Mouse (Mus musculus) stomach, embryonic 14.5 days (tissue): Measurements from ENCODE around the gene Pdlim5. TPM values are rescaled to one million over a fixed set of nuclear protein-coding genes. Genes with fewer than 3 reads are reported as not detected.
A peak's percentile ranks its signal among the peaks of the same experiment; 100 is the strongest.

Source experiments
- ATAC-seq: fragments of 200-750 bp; cut with Nextera tagmentation; 2 replicates; pipeline ENCODE4 v1.8.0; 2017; ENCODE audit warnings: low read depth, moderate TSS enrichment; ENCODE audit not compliant: insufficient number of reproducible peaks, insufficient read depth, low FRiP score
- H3K27ac ChIP-seq: fragments of 300-500 bp; sonication (generic); 2 replicates; pipeline ENCODE4 v1.5.1; 2014; ENCODE audit warnings: mild to moderate bottlenecking, low read length, moderate library complexity, mixed read lengths
- H3K27me3 ChIP-seq: fragments of 300-500 bp; sonication (generic); 2 replicates; pipeline ENCODE4 v1.6.1; 2014; ENCODE audit warnings: low read length, control low read depth, mixed read lengths; ENCODE audit not compliant: control insufficient read depth, insufficient read depth
- H3K36me3 ChIP-seq: fragments of 300-500 bp; sonication (generic); 2 replicates; pipeline ENCODE4 v1.6.1; 2014; ENCODE audit warnings: mild to moderate bottlenecking, control low read depth, low read length, moderate library complexity, mixed read lengths; ENCODE audit not compliant: control insufficient read depth, insufficient read depth
- H3K4me1 ChIP-seq: fragments of 300-500 bp; sonication (generic); 2 replicates; pipeline ENCODE4 v1.6.1; 2014; ENCODE audit warnings: low read length, control low read depth, mixed read lengths; ENCODE audit not compliant: control insufficient read depth, insufficient read depth
- H3K4me2 ChIP-seq: fragments of 300-500 bp; sonication (generic); replicated peaks from 2 replicates; pipeline ENCODE4 v1.6.1; 2014; ENCODE audit warnings: low read depth, low read length, control low read depth
- H3K4me3 ChIP-seq: fragments of 300-500 bp; sonication (generic); 2 replicates; pipeline ENCODE4 v1.5.1; 2014; ENCODE audit warnings: low read depth, low read length, control low read depth
- H3K9ac ChIP-seq: fragments of 300-500 bp; sonication (generic); replicated peaks from 2 replicates; pipeline ENCODE4 v1.6.1; 2014; ENCODE audit warnings: low read depth, mild to moderate bottlenecking, control low read depth, low read length, moderate library complexity, mixed read lengths
- H3K9me3 ChIP-seq: fragments of 300-500 bp; sonication (generic); 2 replicates; pipeline ENCODE4 v1.6.1; 2016; ENCODE audit warnings: low read depth, low read length, control low read depth; ENCODE audit not compliant: control insufficient read depth
- WGBS: fragments of 180-500 bp; shearing (Covaris S2); extraction: QIAGEN DNeasy Blood & Tissue Kit; methylation state at CpG from one replicate; pipeline ENCODE4 v1.1.7; 2014; 5-methylcytosine and 5-hydroxymethylcytosine counted together
- polyA plus RNA-seq: library from polyadenylated mRNA; unstranded; fragments of >200 nt; fragmentation: Nextera tagmentation; extraction: Ambion mirVana; gene quantifications from 2 replicates; pipeline ENCODE4 v1.2.1, GENCODE M21; 2014

The Pdlim5 gene
- polyA plus RNA-seq, 1 experiment from 2014 or later = 51.1 TPM

GRCm38 (mm10) chr3:142358951-142359350 lies 36.5 kb downstream of the Pdlim5 start:
- H3K4me3 ChIP-seq = no peak overlapping the region
- no peak for ATAC-seq
- H3K9me3 ChIP-seq = no peaks in the 10 kb centered on the region
- no peak overlapping the region for H3K27ac ChIP-seq
- H3K4me1 ChIP-seq = no peaks in the 10 kb centered on the region
- H3K36me3 ChIP-seq = no peaks in the 10 kb centered on the region
- H3K9ac ChIP-seq = no peak overlapping the region
- H3K27me3 ChIP-seq = no peaks in the 10 kb centered on the region
- no peak overlapping the region for H3K4me2 ChIP-seq

DNA sequence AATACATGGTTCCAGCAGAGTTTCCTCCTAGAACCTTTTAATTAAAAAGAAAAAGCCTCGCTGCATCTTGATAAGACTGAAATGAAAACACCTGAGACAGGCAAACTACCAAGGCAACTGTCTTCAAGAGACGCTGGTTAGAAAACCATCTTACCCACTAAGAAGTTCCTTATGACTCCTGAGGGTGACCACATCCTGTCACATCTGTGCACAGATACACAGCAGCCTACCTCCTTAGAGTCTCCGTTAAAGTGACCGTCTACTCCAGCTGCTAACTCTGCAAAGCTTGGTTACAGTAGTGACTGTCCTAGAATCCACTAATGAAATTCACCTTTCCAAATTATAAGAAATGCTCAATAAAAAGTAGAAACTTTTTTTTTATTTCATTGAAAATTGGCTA lies 38.8 kb downstream of the Pdlim5 start:
- Histone ChIP-seq H3K27me3 (no peaks in the 10 kb centered on the region), H3K9me3 (no peaks in the 10 kb centered on the region), H3K4me3 (no peak overlapping the region), H3K27ac (no peak overlapping the region), H3K36me3 (no peaks in the 10 kb centered on the region), H3K4me1 (no peaks in the 10 kb centered on the region), H3K9ac (no peak overlapping the region), H3K4me2 (no peak overlapping the region)
- ATAC-seq = no peak
- 79% methylated on average over 4 of the region's 4 CpGs for WGBS

DNA sequence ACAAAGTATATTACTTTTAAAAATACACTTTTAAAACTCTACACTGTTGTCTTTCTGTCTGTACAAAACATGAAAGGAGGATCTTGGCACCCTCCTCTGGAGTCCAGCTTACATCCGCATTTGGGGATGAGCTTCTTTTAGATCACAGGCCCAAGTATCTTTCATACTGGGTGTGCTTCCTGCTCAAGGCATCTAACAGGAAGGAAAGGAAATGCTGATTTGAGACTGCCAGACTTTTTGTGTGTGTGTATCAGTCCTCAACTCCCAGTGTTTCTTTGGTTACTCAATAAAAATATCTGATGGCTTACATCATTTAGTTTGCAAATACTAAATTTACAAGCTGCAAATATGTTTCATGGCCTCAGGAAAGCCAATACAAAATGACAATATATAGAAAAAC lies 42.3 kb downstream of the Pdlim5 start:
- Histone ChIP-seq H3K9me3 (no peaks in the 10 kb centered on the region), H3K4me3 (no peak overlapping the region), H3K4me2 (no peak overlapping the region), H3K27ac (no peak overlapping the region), H3K9ac (no peak overlapping the region), H3K27me3 (no peaks in the 10 kb centered on the region), H3K36me3 (no peaks in the 10 kb centered on the region), H3K4me1 (peaks cover 3% of the 10 kb centered on the region; the same call in 1 of the 2 replicates)
- 89% methylated on average over 1 of the region's 1 CpGs for WGBS
- ATAC-seq = no peak

GRCm38 (mm10) chr3:142350513-142350912 lies 45.0 kb downstream of the Pdlim5 start:
- no peak for ATAC-seq
- Histone ChIP-seq H3K27me3 (no peaks in the 10 kb centered on the region), H3K4me1 (peaks cover 4% of the 10 kb centered on the region; the same call in 1 of the 2 replicates)

DNA sequence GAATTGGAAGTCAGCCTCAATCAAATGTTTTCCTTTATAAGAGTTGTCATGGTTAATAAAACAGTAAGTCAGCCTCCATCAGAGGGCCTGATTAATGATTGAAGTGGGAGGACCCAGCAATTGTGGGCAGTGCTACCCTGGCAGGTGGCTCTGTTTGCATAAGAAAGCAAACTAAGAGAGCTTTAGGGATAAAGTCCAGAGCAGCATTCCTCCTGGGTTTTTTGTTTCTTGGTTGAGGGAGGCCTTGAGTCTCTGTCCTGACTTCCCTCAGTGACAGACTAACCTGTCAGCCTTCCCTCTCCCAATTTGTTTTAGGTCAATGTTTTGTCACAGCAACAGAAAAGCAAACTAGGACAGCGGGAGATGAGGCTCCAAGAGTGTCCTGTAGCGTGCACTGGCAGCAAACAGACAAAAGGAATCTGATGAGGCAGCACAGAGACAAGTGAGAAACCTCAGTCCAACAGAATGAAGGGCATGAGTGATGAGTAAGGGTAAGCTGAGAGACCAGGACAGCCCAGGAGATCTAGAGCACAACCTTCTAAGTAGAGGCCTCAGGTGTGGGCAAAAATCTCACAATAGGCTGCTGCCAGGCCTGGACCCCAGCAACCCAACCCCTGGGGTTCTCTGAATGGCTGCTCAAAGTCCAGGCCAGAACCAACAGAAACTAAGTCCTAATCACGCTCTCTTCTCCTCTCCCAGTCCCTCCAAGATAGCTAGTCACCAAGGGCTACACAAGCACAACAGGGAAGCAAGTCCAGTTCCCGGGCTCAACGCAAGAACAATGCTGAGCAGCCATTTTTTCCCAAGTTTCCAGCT lies 46.5 kb downstream of the Pdlim5 start:
- 78% methylated on average over 5 of the region's 5 CpGs for WGBS
- peak; percentile 88 for ATAC-seq
- no peak overlapping the region for H3K4me2 ChIP-seq

More at GRCm38 (mm10) chr3:142350513-142350912, 45.0 kb downstream of the Pdlim5 start:
- WGBS = 45% methylated on average over 3 of the region's 3 CpGs
- Histone ChIP-seq H3K36me3 (no peaks in the 10 kb centered on the region), H3K4me3 (no peak overlapping the region), H3K9ac (no peak overlapping the region), H3K27ac (no peak overlapping the region), H3K9me3 (no peaks in the 10 kb centered on the region), H3K4me2 (no peak overlapping the region)

GRCm38 (mm10) chr3:142346261-142346660 lies 49.2 kb downstream of the Pdlim5 start:
- Histone ChIP-seq H3K4me2 (no peak overlapping the region), H3K9ac (no peak overlapping the region), H3K4me1 (peaks cover 9% of the 10 kb centered on the region; the same call in 1 of the 2 replicates), H3K36me3 (no peaks in the 10 kb centered on the region), H3K4me3 (no peak overlapping the region), H3K9me3 (no peaks in the 10 kb centered on the region), H3K27ac (no peak overlapping the region), H3K27me3 (no peaks in the 10 kb centered on the region)
- ATAC-seq = no peak
- whole genome bisulfite sequencing = 75% methylated on average over 6 of the region's 6 CpGs

More for the DNA sequence above, 46.5 kb downstream of the Pdlim5 start:
- Histone ChIP-seq H3K4me1 (peaks cover 9% of the 10 kb centered on the region; the same call in 1 of the 2 replicates), H3K4me3 (no peak overlapping the region), H3K9ac (no peak overlapping the region), H3K36me3 (no peaks in the 10 kb centered on the region), H3K9me3 (no peaks in the 10 kb centered on the region), H3K27ac (peak overlapping the region; percentile 82), H3K27me3 (no peaks in the 10 kb centered on the region)

GRCm38 (mm10) chr3:142345235-142346125 lies 50.0 kb downstream of the Pdlim5 start:
- Histone ChIP-seq H3K4me1 (peaks cover 9% of the 10 kb centered on the region; the same call in 1 of the 2 replicates), H3K27ac (no peak overlapping the region), H3K36me3 (no peaks in the 10 kb centered on the region), H3K27me3 (no peaks in the 10 kb centered on the region), H3K4me3 (no peak overlapping the region), H3K9me3 (no peaks in the 10 kb centered on the region), H3K4me2 (no peak overlapping the region), H3K9ac (no peak overlapping the region)
- no peak for ATAC-seq
- 55% methylated on average over 8 of the region's 8 CpGs for WGBS

DNA sequence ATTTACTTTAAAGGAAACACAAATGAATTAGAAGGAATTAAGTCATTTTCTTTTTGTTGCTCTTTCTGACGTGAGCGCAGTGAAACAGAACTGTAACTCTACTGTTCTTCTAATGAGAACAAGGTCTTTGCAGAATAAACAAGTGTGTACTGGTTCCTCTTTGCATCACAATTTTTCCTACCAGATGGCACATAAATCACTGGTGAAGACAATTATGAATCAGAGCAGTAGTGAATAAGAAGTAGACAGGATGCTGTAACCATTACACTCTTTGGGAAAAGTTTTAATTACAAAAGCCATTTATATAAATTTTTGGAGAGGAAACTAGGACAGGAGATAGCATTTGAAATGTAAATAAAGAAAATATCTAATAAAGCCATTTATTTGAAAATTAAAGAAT lies 51.7 kb downstream of the Pdlim5 start:
- ATAC-seq = no peak
- WGBS = 86% methylated on average over 2 of the region's 2 CpGs

More for the DNA sequence above, 51.7 kb downstream of the Pdlim5 start:
- Histone ChIP-seq H3K36me3 (no peaks in the 10 kb centered on the region), H3K9ac (no peak overlapping the region), H3K27ac (no peak overlapping the region), H3K4me1 (peaks cover 9% of the 10 kb centered on the region; the same call in 1 of the 2 replicates), H3K9me3 (no peaks in the 10 kb centered on the region), H3K4me2 (no peak overlapping the region), H3K27me3 (no peaks in the 10 kb centered on the region), H3K4me3 (no peak overlapping the region)
